Mouse (Mus musculus) testis, adult 2 months (tissue): Measurements from ENCODE around the gene Agps.

Experiments used
- CTCF ChIP-seq: fragments of 200-500 bp; IDR thresholded peaks from 2 replicates; pipeline ENCODE4 v1.5.1; 2012; ENCODE audit warnings: low read depth, mild to moderate bottlenecking, inconsistent platforms, low read length, moderate library complexity; ENCODE audit not compliant: control insufficient read depth, insufficient read depth, insufficient replicate concordance
- POLR2A ChIP-seq: fragments of 200-500 bp; IDR thresholded peaks from 2 replicates; pipeline ENCODE4 v1.6.1; 2012; ENCODE audit warnings: low read depth, mild to moderate bottlenecking, inconsistent platforms, low read length, moderate library complexity; ENCODE audit not compliant: control insufficient read depth

GRCm38 (mm10) chr2:75933541-75933940 is 101.6 kb downstream of the Agps start:
- TF ChIP-seq CTCF, result no peak
- no peak for TF ChIP-seq POLR2A
